Mouse (Mus musculus): Measurements from ENCODE around the gene Tle6. TPM values are rescaled to one million over a fixed set of nuclear protein-coding genes. Genes with fewer than 3 reads are reported as not detected.

Gene Tle6
- polyA plus RNA-seq, 1 experiment from 2014 or later = 4.2 TPM

DNA sequence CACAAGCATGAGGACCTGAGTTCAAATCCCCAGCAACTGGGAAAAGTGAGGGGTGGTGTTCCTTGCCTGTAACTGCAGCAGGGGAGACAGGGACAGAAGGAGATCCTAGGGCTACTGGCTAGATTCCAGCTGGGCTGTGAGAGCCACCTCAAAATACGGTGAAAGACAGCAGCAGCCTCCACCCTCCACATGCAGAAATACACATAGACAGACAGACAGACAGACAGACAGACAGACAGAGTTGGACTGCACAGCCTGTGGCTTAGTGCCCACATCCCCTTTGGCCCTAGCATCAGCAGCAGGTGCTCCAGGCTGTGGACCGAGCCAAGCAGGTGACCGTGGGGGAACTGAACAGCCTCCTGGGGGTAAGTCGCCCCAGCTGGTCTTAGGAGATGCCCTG, 20.9 kb downstream of the Tle6 start:
- Histone ChIP-seq H3K4me3 (no peak overlapping the region), H3K4me2 (peak overlapping the region; percentile 19; the same call in 1 of the 2 replicates), H3K9ac (peak overlapping the region; percentile 51; the same call in 1 of the 2 replicates), H3K9me3 (no peaks in the 10 kb centered on the region), H3K27ac (no peak overlapping the region), H3K4me1 (replicated peaks) (peaks cover 43% of the 10 kb centered on the region), H3K36me3 (no peaks in the 10 kb centered on the region; the same call in 1 of the 2 replicates), H3K27me3 (peaks cover 97% of the 10 kb centered on the region)
- 57% methylated on average over 4 of the region's 4 CpGs for WGBS
- ATAC-seq (ENCODE audit: low FRiP score) = no peak

DNA sequence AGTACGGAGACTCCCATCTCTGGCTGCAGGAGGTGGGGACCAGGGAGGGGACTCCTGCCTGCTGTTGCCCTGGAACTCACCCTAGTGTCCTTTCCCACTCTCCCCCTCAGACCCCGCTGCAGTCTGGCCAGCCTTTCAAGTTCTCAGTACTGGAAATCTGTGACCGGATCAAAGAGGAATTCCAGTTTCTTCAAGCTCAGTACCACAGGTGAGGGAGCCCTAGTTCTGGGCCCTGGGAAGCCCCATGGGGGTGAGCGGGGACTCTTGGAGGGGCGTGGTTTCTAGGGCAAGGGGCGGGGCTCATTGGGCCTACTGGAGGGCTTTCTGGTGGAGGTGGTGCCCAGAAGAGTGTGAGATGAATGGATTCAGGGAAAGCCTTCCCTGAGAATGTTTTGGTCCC, 25.2 kb downstream of the Tle6 start:
- Histone ChIP-seq H3K27ac (0 out of 2 replicates have a peak overlapping the region, but pooled peaks have one; percentile 64), H3K27me3 (peaks cover 86% of the 10 kb centered on the region), H3K9me3 (no peaks in the 10 kb centered on the region), H3K4me3 (peak overlapping the region; percentile 60), H3K9ac (peak overlapping the region; percentile 81), H3K4me1 (replicated peaks) (peaks cover 50% of the 10 kb centered on the region), H3K4me2 (peak overlapping the region; percentile 78), H3K36me3 (no peaks in the 10 kb centered on the region)
- no peak for ATAC-seq (ENCODE audit: low FRiP score)
- WGBS = 3% methylated on average over 6 of the region's 6 CpGs

DNA sequence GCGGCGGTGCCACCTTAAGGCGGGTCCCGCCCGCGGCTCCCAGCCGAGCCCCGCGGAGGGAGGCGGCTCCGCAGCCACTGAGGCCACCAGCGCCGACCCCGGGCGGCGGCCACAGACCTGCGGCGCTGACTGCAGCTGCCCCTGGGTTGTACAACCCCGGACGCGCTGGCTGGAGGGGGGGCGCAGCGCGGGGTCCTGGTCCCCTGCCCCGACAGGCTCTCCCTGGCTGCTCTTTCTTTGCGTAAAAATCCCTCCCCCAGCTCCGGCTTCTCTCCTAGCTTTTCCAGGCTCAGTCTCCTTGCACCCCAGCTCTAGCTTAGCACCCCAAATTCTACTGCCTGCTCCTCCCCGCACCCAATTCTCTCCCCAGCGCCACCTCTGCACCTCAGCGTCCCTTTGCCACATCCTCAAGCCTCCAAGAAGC, 25.7 kb downstream of the Tle6 start:
- ATAC-seq (ENCODE audit: low FRiP score) = no peak
- Histone ChIP-seq H3K27me3 (peaks cover 82% of the 10 kb centered on the region), H3K9ac (peak overlapping the region; percentile 81), H3K27ac (peak overlapping the region; percentile 64), H3K4me2 (peak overlapping the region; percentile 78), H3K4me3 (peak overlapping the region; percentile 60), H3K4me1 (replicated peaks) (peaks cover 51% of the 10 kb centered on the region), H3K36me3 (no peaks in the 10 kb centered on the region), H3K9me3 (no peaks in the 10 kb centered on the region)
- 1% methylated on average over 29 of the region's 30 CpGs for WGBS

DNA sequence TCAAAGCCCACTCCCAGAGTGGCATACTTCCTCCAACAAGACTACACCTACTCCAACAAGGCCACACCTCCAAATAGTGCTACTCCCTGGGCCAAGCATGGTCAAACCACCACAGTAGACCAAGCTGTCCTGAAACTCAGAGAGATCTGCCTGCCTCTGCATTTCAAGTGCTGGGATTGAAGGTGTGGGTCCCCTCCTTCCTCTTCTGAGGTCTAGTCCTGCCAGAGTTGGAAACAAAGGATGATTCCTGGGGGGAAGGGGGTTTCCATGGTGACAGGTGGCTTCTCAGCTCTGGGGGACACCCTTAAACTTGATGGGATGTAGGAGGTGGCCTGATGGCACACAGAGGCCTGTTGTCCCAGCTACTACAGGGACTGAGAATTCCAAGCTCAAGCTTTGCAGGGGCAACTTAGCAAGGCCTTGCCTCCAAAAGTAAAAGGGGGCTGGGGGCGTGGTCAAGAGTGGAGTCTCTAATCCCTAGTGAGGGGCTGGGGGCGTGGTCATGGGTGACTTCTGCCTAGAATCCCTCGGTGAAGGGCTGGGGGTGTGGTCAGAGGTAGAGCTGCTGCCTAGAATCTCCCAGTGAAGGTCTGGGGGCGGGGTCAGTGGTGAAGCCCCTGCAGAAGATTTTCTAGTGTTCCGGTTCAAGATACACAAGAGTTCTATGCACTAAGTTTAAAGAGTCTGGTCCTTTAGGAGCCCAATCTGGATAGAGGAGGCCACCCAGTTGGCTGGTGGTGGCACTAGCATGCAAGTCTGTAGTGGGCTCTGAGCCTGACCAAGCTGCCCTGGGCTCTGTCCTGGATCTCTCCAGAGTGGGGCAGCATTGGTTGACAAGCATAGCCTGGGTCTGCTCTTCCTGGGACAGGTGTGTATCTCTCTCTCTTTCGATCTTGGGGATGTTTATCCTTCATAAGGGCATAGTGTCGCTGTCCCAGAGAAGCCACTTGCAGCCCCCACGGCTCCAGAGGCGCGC, 26.5 kb downstream of the Tle6 start, which contains the start of gene Tle2:
Tle2 (plus strand) TSS at position 481 of the 976 bp plus-strand sequence.
- peak within 1 kb of the TSS; percentile 81 for H3K9ac ChIP-seq
- H3K27me3 ChIP-seq = peaks cover 76% of the 10 kb centered on the region
- H3K4me3 ChIP-seq = peak within 1 kb of the TSS; percentile 60
- peak within 1 kb of the TSS; percentile 78 for H3K4me2 ChIP-seq
- H3K4me1 ChIP-seq (replicated peaks) = peaks cover 54% of the 10 kb centered on the region
- H3K36me3 ChIP-seq = no peaks in the 10 kb centered on the region
- WGBS = 19% methylated on average over 10 of the region's 10 CpGs
- H3K9me3 ChIP-seq = no peaks in the 10 kb centered on the region
- ATAC-seq (ENCODE audit: low FRiP score) = no peak
- H3K27ac ChIP-seq = peak within 1 kb of the TSS; percentile 64

DNA sequence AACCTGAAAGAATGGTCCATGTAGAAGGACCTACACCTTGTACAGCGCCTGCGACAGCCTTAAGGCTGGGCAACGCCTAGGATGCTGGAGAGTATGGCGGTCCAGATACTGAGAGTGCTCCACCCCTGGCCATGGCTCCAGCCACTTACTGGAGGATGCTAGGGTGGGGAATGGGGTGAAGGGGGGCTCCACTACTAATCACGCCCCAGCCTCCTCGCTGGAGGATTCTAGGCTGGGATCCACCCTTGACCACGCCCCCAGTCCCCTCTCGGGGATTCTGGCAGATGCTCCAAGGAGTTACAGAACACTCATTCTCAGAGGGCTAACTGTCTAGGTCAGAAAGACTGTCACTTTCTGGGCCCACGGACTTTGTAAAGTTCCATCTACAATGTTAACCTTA, 27.9 kb downstream of the Tle6 start:
- Histone ChIP-seq H3K9me3 (no peaks in the 10 kb centered on the region), H3K4me1 (replicated peaks) (peaks cover 67% of the 10 kb centered on the region), H3K27me3 (peaks cover 67% of the 10 kb centered on the region), H3K4me3 (no peak overlapping the region), H3K9ac (peak overlapping the region; percentile 39; the same call in 1 of the 2 replicates), H3K36me3 (no peaks in the 10 kb centered on the region), H3K4me2 (no peak overlapping the region), H3K27ac (no peak overlapping the region)
- WGBS = 6% methylated on average over 9 of the region's 9 CpGs
- ATAC-seq (ENCODE audit: low FRiP score) = no peak

DNA sequence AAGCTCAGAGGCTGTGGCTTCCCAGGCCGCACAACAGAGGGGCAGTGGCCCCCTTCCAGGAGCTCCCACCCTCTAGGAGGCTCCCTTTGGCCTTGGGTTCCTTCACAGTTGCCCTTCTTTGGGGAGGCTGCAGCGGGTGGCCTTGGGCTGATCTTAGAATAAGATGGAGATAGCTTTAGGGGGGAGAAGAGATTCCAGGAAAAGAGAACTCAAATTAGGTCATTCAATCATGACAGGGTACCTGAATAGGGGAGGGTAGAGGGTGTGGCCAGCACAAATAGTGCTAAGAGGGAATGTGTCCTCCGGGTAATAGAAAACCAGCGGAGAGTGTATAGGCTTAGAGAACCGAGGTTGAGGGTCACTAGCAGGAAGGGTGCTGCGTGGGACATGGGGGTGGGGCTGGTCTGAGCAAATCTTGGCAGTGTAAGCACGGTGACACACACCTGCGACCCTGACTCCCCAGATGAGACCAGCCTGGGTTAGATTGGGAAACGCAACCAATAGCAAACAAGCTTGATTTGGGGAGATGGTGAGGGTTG, 28.7 kb downstream of the Tle6 start:
- Histone ChIP-seq H3K27ac (peak overlapping the region; percentile 64; the same call in 1 of the 2 replicates), H3K9me3 (no peaks in the 10 kb centered on the region), H3K27me3 (peaks cover 66% of the 10 kb centered on the region), H3K36me3 (0 out of 2 replicates have a peak, but pooled peaks cover under 1% of the 10 kb centered on the region), H3K4me1 (replicated peaks) (peaks cover 72% of the 10 kb centered on the region), H3K9ac (peak overlapping the region; percentile 39; the same call in 1 of the 2 replicates), H3K4me3 (peak overlapping the region; percentile 40; the same call in 1 of the 2 replicates), H3K4me2 (peak overlapping the region; percentile 50)
- no peak for ATAC-seq (ENCODE audit: low FRiP score)
- WGBS = 3% methylated on average over 9 of the region's 9 CpGs

DNA sequence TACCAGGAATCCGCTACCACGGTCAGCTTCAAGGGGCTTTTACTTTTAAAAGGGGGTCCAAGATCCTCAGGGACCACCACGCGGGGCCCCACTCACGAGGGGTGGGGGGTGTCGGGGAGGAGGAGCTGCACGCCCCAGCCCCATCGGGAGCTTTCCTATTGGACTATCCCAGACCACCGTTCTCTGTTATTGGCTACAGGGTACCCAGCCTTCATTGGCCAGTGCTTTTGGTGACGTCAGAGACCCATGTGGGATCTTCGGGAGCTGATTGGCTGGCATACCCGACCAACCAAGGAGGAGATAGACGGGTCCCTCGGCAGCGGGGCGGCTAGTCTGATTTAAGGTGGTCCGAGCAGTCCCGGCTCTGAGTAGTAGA, 29.4 kb downstream of the Tle6 start:
- Histone ChIP-seq H3K27me3 (peaks cover 66% of the 10 kb centered on the region), H3K4me1 (replicated peaks) (peaks cover 72% of the 10 kb centered on the region)

DNA sequence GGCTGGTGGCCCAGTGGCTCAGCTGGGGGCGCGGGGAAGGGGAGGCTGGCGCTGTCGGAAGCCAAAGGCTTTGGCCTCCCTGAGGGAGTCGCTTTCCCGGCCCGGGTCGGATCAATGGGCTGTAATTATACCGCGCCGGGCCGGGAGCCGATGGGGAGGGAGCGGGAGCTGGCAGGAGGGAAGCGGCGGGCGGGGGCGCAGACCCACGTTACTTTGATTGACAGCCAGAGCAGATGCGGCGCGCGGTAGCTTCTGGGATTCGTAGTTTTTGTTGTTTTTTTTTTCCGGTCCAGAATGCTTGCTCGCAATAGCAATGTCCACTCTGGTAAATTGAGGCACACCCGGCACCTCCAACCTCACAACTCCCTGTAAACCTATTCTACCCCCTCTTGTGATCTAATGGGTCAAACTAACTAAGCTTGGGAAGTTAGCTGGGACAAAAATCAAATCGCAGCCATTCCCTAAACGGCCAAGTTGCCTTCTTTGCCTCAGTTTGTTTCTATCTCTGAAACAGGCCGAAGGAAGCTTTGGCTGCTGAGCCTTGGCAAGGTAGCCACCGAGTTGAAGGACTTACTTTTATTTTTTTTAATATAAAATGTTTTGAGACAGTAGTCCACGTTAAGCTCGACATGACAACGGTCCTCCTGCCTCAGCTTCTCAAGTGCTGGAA, 29.9 kb downstream of the Tle6 start:
- H3K4me3 ChIP-seq = peak overlapping the region; percentile 40
- peaks cover 12% of the 10 kb centered on the region for H3K36me3 ChIP-seq
- peak; percentile 57 for ATAC-seq (ENCODE audit: low FRiP score)
- peaks cover 67% of the 10 kb centered on the region for H3K4me1 ChIP-seq (replicated peaks)
- under 1% methylated on average over 34 of the region's 34 CpGs for WGBS
- H3K4me2 ChIP-seq = peak overlapping the region; percentile 72
- H3K27me3 ChIP-seq = peaks cover 66% of the 10 kb centered on the region
- H3K9ac ChIP-seq = no peak overlapping the region
- peak overlapping the region; percentile 88 for H3K27ac ChIP-seq
- H3K9me3 ChIP-seq = no peaks in the 10 kb centered on the region

More for the DNA sequence above, 29.4 kb downstream of the Tle6 start:
- Histone ChIP-seq H3K9ac (no peak overlapping the region), H3K4me3 (peak overlapping the region; percentile 40), H3K4me2 (peak overlapping the region; percentile 72), H3K9me3 (no peaks in the 10 kb centered on the region), H3K27ac (peak overlapping the region; percentile 88), H3K36me3 (peaks cover 7% of the 10 kb centered on the region)
- under 1% methylated on average over 18 of the region's 18 CpGs for WGBS
- peak; percentile 92 for ATAC-seq (ENCODE audit: low FRiP score)

DNA sequence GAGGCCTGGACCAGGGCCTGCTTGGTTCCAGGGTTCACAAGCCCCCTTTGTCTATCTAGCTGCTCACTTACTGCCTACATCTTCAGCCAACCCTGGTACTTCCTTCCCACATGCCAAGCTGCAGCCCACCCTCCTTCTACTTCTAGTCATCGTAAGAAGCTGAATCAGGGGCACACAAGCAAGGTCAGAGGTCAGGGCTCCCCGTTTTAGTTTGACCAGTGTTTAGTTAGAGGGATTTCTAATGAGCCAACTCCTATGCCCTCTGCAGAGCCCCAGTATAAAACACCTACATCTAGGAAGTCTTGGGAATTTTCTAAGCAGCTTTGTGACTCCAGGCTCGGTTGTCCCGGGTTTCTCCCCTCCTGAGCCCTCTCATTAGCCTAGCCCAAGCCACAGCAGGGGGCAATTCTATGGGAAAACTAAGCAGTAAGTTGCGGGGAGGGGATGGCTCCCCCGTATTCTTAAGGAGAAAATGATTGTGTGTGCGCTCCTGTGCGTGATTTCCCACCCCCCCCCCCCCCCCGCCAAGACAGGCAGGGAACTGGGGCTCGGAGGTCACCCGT, 30.6 kb downstream of the Tle6 start:
- Histone ChIP-seq H3K9ac (no peak overlapping the region), H3K4me3 (peak overlapping the region; percentile 40), H3K27ac (peak overlapping the region; percentile 88), H3K9me3 (no peaks in the 10 kb centered on the region), H3K27me3 (peaks cover 66% of the 10 kb centered on the region), H3K4me1 (replicated peaks) (peaks cover 65% of the 10 kb centered on the region), H3K36me3 (peaks cover 19% of the 10 kb centered on the region), H3K4me2 (peak overlapping the region; percentile 72)
- peak; percentile 19 for ATAC-seq (ENCODE audit: low FRiP score)
- WGBS = under 1% methylated on average over 10 of the region's 11 CpGs

DNA sequence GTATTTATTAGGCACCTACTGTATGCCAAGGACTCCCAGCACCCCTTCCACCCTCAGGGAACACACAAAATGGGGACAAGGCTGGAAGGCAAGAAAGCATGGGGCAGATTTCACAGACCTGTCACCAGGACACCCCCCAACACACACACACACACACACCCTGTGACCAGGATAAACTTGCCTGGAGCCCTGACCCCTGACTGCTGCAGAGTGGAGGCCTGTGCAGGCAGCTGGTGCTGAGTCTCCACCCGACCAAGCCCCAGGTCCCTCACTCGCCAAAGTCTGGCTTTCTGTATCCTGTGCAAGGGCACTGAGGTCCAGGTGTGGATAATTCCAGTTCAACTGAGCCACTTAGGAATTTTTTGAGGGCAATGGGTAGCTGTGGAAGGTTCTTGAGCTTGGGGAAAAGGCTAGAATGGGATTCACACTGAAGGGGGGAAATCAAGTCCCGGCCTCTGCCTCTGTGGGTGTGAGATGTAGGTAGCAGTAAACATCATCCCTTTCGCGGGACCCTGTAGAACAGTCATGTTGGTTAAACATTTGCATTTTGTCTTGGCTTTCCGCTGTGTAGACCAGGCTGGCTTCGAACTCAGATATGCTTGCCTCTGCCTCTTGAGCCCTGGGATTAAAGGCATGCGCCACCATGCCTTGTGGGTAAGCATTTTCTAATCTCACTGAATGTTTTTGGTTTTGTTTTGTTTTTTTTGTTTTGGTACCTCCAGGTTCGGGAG, 31.2 kb downstream of the Tle6 start:
- H3K27me3 ChIP-seq = peaks cover 69% of the 10 kb centered on the region

More for the DNA sequence above, 31.2 kb downstream of the Tle6 start:
- ATAC-seq (ENCODE audit: low FRiP score) = no peak
- H3K4me2 ChIP-seq = no peak overlapping the region
- peaks cover 65% of the 10 kb centered on the region for H3K4me1 ChIP-seq (replicated peaks)
- no peak overlapping the region for H3K4me3 ChIP-seq
- no peaks in the 10 kb centered on the region for H3K9me3 ChIP-seq
- peak overlapping the region; percentile 88 for H3K27ac ChIP-seq
- H3K9ac ChIP-seq = no peak overlapping the region
- WGBS = 43% methylated on average over 9 of the region's 9 CpGs
- H3K36me3 ChIP-seq = peaks cover 25% of the 10 kb centered on the region
